Mouse (Mus musculus): Measurements from ENCODE around the gene Klhl29. TPM values are rescaled to one million over a fixed set of nuclear protein-coding genes. Genes with fewer than 3 reads are reported as not detected.

The Klhl29 gene
- total RNA-seq, 1 experiment from 2014 or later: not detected

DNA sequence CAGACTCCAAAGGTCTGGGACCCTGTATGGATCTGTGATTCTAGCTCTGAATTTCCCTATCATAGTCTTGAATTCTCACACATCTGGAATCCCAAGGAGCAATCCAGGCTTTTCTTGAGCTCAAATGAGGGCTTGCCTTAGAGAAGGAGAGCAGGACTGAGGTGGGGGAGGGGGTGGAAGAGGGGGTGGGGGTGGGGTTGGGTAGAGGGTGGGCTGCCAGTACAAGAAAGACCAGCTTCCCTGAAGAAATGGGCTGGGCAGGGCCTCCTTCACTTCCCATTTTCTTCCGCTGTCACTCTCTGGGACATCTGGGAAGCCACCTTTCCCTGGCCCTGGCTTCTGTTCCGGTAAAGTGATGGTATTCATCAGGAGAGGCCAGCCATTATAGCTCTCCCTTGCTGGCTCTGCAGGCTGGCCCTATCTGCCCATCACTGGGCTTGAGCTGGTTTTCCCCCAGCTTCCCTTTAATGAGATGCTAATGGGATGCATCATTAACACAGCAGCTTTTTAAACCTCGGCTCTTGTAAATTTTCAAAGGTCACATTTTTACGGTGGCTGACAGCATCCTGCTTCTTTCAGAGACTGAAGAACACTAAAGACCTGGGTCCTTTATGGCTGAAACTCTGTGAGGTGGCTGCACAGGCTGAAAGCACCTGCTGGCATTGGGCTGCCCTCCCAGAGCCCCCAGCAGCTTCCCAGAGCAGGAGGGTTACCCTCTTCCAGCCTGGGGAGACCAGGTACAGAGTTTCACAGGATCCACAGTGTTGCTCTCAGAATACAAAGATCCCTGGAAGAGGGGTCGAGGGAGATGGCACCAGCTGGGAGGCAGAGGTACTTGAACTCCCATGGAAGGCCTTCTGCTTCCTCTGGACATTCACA is 231.3 kb downstream of the Klhl29 start:
- no peak for ATAC-seq (replicated peaks; ENCODE audit: low read depth, poor library complexity, severe bottlenecking)

DNA sequence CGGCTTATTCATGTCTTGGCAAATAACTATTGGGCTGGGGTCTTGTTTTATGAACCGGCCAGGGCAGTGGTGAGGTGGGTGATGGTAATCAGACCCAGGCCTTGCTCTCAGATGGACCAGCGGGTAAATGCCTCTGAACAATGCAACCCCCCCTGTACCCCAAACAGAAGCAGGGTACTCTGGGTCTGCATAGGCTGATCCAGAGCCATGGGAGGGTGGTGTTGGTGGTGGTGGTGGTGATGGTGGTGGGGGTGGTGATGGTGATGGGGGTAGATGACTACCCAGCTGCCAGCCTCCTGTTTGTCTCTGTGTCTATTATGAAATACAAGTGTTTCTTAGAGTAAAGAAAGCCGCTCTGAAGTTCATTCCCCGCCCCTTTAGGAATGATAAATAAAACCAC is 232.3 kb downstream of the Klhl29 start:
- ATAC-seq (replicated peaks; ENCODE audit: low read depth, poor library complexity, severe bottlenecking): no peak

DNA sequence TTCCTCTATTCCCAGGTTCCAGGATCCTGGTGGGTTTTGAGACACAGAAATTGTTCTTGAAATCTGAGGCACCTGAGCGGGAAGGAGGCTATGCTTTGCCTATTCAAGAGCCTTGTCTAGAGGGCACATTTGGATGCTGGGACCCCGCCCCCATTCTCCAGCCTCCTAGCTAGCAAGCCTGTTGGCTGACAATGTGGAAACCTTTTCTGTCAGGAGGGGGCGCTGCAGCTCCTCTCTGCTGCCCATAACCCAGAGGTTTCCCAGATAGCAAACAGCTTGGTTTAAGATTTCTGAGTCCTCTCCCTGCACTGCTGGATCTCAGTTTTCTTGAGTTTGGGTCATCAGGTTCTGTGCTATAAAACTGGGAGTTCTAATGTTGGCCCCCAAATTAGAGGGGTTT is 232.7 kb downstream of the Klhl29 start:
- peak; percentile 73 for ATAC-seq (replicated peaks; ENCODE audit: low read depth, poor library complexity, severe bottlenecking)

- no peak for ATAC-seq (replicated peaks; ENCODE audit: low read depth, poor library complexity, severe bottlenecking)
Observed at GRCm38 (mm10) chr12:5141040-5141439, 234.4 kb downstream of the Klhl29 start.

GRCm38 (mm10) chr12:5139302-5139701 is 236.2 kb downstream of the Klhl29 start:
- ATAC-seq (replicated peaks; ENCODE audit: low read depth, poor library complexity, severe bottlenecking): no peak

- 0 out of 2 replicates have a peak, but pooled peaks have one; percentile 62 for ATAC-seq (replicated peaks; ENCODE audit: low read depth, poor library complexity, severe bottlenecking)
Observed at GRCm38 (mm10) chr12:5136300-5136699, 239.2 kb downstream of the Klhl29 start.

DNA sequence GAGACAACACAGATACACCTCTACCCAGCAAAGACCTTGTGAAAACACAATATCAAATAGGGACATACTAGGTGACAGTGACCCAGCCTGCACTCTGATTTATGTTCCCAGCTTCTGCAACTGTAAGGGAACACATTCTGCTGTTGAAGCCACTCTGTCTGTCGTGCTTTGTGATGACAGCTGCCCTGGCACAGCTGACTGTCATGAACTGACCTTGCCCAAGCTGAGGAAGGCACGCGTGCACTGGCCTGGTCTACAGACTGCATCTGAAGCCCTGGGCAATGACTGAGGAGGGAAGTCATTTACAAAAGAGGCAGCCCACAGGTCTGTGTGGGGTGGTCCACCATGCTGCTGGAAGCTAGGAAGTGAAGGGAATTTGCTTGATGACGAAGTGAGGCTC is 246.3 kb downstream of the Klhl29 start:
- ATAC-seq (replicated peaks; ENCODE audit: low read depth, poor library complexity, severe bottlenecking): no peak

- no peak for ATAC-seq (replicated peaks; ENCODE audit: low read depth, poor library complexity, severe bottlenecking)
Observed at GRCm38 (mm10) chr12:5125907-5126306, 249.6 kb downstream of the Klhl29 start.

GRCm38 (mm10) chr12:5122972-5123371 is 252.5 kb downstream of the Klhl29 start:
- ATAC-seq (replicated peaks; ENCODE audit: low read depth, poor library complexity, severe bottlenecking): no peak

- no peak for ATAC-seq (replicated peaks; ENCODE audit: low read depth, poor library complexity, severe bottlenecking)
Observed at GRCm38 (mm10) chr12:5120249-5120648, 255.2 kb downstream of the Klhl29 start.

DNA sequence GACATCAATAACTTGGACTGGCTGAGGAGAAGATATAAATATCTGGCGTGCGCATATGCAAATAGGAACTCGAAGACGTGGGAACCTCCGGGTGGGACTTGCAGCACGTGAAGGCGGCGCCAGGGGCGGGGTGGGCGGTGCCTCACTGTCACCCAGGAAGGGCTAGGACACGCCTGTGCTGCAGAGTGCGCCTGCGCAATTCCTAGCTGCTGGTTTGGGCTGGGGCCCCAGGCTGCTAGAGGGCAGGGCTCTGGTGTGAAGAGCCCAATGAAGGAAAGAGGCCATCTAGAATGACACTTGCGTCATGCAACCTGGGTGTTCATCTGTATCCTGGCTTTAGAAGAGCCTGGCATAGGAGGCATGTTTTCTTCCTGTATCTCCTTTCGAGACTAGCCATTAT is 255.8 kb downstream of the Klhl29 start:
- no peak; the same call in 1 of the 2 replicates for ATAC-seq (replicated peaks; ENCODE audit: low read depth, poor library complexity, severe bottlenecking)

- ATAC-seq (replicated peaks; ENCODE audit: low read depth, poor library complexity, severe bottlenecking): no peak
Observed at GRCm38 (mm10) chr12:5119286-5119685, 256.2 kb downstream of the Klhl29 start.

DNA sequence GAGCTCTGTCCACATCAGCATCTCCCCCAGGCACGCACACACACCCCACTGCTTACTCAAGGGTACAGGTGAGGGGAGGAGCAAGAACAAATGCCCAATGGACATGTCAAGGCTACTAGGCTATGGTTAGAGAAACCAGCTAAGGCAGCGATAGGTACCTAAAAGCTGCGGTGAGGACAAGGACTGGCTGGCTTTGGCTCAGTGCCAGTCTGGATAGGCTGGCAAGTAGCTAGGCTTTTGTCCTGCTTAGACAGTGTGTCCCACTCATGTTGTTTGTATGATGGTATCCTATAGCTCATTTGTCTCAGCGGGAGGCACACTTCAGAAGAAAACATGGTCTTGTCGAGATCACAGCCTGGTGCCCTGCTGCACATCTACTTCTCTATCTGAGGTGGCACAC is 258.9 kb downstream of the Klhl29 start:
- no peak for ATAC-seq (replicated peaks; ENCODE audit: low read depth, poor library complexity, severe bottlenecking)

- no peak for ATAC-seq (replicated peaks; ENCODE audit: low read depth, poor library complexity, severe bottlenecking)
Observed at GRCm38 (mm10) chr12:5114631-5115030, 260.9 kb downstream of the Klhl29 start.

GRCm38 (mm10) chr12:5111343-5111742 is 264.1 kb downstream of the Klhl29 start:
- ATAC-seq (replicated peaks; ENCODE audit: low read depth, poor library complexity, severe bottlenecking): no peak; the same call in 1 of the 2 replicates

DNA sequence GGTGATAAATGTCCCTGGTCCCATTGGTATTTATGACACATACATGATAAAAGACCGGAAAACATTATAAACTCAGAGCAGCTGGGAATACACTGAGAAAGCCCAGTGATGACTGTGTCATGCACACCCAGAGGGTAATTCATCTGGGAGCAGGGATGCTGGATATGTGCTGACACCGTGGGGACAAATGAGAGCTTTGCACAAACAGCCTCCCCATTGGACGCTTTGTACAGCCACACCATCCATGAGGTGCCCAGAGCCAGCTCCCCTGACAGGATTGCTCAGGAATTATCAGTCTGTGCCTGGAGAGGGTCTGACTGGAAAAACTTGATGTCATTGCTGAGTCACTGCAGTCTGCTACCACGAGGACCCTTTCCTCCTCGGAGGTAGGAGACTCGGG is 266.9 kb downstream of the Klhl29 start:
- ATAC-seq (replicated peaks; ENCODE audit: low read depth, poor library complexity, severe bottlenecking): no peak

- ATAC-seq (replicated peaks; ENCODE audit: low read depth, poor library complexity, severe bottlenecking): no peak
Observed at GRCm38 (mm10) chr12:5107795-5108194, 267.7 kb downstream of the Klhl29 start.

- ATAC-seq (replicated peaks; ENCODE audit: low read depth, poor library complexity, severe bottlenecking): no peak
Observed at GRCm38 (mm10) chr12:5104422-5105052, 270.9 kb downstream of the Klhl29 start.

- no peak for ATAC-seq (replicated peaks; ENCODE audit: low read depth, poor library complexity, severe bottlenecking)
Observed at GRCm38 (mm10) chr12:5101411-5102024, 274.0 kb downstream of the Klhl29 start.

DNA sequence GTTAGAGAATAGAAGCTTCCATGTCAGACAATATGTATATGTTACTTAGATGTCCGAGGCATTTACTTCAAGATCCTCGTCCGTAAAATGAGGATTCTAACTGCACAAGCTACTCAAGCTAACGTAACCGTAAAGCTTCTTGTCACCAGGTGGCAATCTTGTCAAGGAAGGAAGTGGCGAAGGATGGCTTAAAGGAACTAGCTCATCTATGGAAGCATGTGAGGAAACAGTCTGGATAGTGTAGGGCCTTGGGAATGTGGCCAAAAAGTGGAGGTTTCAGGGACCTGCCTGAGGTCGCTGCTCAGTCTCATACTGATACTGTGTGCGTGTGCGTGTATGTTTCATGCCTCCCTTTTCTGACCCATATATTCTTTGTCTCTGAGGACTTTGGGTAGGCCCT is 275.9 kb downstream of the Klhl29 start:
- no peak for ATAC-seq (replicated peaks; ENCODE audit: low read depth, poor library complexity, severe bottlenecking)

DNA sequence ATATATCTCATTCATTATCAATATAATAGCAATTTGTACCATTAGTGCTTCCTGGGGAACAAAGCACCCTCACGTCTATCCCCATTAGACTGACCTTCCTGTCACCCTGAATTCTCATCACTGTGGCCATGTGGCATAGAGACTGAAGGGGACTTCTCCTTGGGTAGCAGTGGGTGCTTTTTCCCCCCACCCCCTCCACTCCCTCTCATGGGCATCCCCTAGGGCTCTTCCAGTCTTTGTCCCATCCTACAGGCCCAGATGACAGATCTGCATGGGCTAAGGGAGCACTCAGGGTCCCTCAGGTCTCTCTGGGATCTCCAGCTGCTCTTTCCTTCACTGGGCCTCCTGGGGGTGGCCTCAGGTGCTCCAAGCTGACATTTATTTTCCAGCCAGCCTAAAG is 286.8 kb downstream of the Klhl29 start:
- no peak for ATAC-seq (replicated peaks; ENCODE audit: low read depth, poor library complexity, severe bottlenecking)
